Mouse (Mus musculus) bone marrow, adult 2 months (tissue): ENCODE results near the gene Gm14525. TPM values are rescaled to one million over a fixed set of nuclear protein-coding genes. Genes with fewer than 3 reads are reported as not detected.
"Not testable (repeated sequence)": the region's sequence is repeated elsewhere in the genome, so short reads cannot be mapped to it uniquely, and the experiment has no call there.

Source experiments
- H3K27ac ChIP-seq: fragments of 200-500 bp; 2 replicates; pipeline ENCODE4 v1.5.1; 2012; ENCODE audit warnings: low read depth, mild to moderate bottlenecking, control low read depth, inconsistent platforms, low read length; ENCODE audit not compliant: control insufficient read depth, poor library complexity, insufficient read depth
- H3K4me1 ChIP-seq: fragments of 200-500 bp; 2 replicates; pipeline ENCODE4 v1.6.1; 2011; ENCODE audit warnings: low read length; ENCODE audit not compliant: control insufficient read depth, insufficient read depth
- H3K4me3 ChIP-seq: fragments of 200-500 bp; replicated peaks from 2 replicates; pipeline ENCODE3; 2011; ENCODE audit warnings: mild to moderate bottlenecking, low read depth, low read length, control low read depth; ENCODE audit not compliant: control insufficient read depth
- WGBS: fragments of 180-500 bp; shearing (Covaris S2); methylation state at CpG from one replicate; pipeline ENCODE4 v1.1.7; 2018; 5-methylcytosine and 5-hydroxymethylcytosine counted together
- polyA plus RNA-seq: library from polyadenylated mRNA; stranded (reverse); fragments of >200 nt; gene quantifications from 2 replicates; pipeline ENCODE4 v1.2.4, GENCODE M21; 2011; ENCODE audit warnings: low replicate concordance; ENCODE audit not compliant: missing spikeins, insufficient read depth, insufficient read length

Gene Gm14525
- polyA plus RNA-seq: not detected in 2 replicates

DNA sequence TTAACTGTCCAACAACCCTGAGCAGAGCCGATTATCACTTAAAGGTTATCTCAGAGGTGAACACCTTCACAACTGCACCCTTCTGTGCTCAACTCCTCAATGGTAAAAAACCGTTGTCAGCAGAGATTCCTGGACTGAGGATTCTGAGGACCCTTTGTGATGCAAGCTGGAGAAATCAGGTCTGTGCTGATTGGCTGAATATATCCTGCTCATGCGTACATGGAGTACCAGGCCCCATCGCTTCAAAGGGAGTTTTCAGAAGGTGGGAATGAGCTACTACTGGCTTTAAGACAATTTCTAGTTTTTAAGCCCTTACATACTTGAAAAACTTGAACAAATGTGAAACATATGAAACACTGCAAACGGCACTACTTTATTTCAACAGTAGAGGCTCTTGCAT is at the start of gene Gm14525:
Gene Gm14525 (minus strand): TSS at position 101 of the 400 bp plus-strand sequence.
- 68% methylated on average over 4 of the region's 5 CpGs for WGBS
- not testable (repeated sequence) for H3K4me3 ChIP-seq

More for the DNA sequence above, at the start of gene Gm14525:
- H3K4me1 ChIP-seq, H3K27ac ChIP-seq: not testable (repeated sequence)

Other genes with a start within 250 kb of the Gm14525 start
- not detected in 2 replicates for gene Slx, start 157.1 kb downstream of the Gm14525 start, polyA plus RNA-seq
- gene Gm6121, start 233.1 kb upstream of the Gm14525 start, polyA plus RNA-seq: not detected in 2 replicates